Mouse (Mus musculus) ES-CJ7 (cell line): ENCODE results near the gene Plac1.

Experiments
- DNase-seq: peaks from one replicate; pipeline ENCODE4 v3.0.0; 2011; ENCODE audit warnings: low read depth, low spot score

Plac1 gene

GRCm38 (mm10) chrX:53197681-53198080, 42.2 kb downstream of the Plac1 start:
- DNase-seq = no peak

- no peak for DNase-seq
Observed at GRCm38 (mm10) chrX:53196392-53196791, 43.5 kb downstream of the Plac1 start.

DNA sequence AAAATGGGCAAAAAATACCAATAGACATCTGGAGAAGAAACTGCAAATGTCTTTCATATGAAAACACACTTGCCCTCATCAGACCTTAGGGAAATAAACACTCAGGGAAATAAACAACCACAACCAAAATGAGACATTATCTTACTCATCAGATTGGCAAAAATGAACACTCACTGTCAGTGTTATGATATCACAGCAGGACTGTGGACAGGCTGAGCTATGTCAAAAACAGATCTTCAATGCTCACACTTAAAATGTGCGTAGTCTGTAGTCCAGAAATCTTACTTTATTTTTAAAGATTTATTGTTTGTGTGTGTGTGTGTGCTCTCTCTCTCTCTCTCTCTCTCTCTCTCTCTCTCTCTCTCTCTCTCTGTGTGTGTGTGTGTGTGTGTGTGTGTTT, 51.2 kb downstream of the Plac1 start:
- no peak for DNase-seq

DNA sequence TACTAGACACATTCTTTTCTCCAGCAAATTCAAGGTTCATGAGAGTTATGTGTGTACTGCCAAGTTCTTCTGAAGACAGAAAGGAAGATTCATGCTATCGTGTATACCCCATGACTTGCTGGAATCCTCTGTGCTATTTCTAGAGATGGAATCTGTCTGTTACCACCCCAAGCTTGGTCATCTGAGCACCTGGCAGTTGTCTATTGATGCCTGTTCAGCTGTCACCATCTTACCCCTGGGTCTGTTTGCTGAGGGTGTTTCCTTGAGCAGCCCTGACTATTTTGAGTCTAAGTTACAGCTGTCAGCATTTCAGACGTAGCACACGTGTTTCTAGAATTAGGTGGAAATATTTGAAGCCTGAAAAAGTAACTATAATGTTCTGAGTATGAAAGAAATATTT, 60.1 kb downstream of the Plac1 start:
- DNase-seq = no peak

DNA sequence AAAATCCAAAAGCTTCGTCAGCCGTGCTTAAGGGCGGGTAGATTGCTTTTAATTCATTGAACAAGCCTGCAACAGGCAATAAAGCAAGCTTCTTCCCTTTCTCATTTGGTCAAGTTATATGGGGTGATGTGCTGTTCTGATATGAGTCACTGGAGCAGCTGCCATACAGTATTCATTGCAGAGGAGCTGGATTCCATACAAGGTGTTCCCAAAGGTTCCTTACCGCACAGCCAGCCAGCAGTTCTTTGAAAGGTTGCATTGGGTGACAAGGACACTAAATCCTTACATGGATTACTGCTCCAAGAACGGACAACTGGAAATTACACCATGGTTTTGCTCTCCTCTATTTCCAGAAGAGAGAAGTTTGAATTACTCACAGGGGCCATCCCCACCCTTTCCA, 63.6 kb downstream of the Plac1 start:
- no peak for DNase-seq

GRCm38 (mm10) chrX:53168623-53169022, 71.3 kb downstream of the Plac1 start:
- no peak for DNase-seq

DNA sequence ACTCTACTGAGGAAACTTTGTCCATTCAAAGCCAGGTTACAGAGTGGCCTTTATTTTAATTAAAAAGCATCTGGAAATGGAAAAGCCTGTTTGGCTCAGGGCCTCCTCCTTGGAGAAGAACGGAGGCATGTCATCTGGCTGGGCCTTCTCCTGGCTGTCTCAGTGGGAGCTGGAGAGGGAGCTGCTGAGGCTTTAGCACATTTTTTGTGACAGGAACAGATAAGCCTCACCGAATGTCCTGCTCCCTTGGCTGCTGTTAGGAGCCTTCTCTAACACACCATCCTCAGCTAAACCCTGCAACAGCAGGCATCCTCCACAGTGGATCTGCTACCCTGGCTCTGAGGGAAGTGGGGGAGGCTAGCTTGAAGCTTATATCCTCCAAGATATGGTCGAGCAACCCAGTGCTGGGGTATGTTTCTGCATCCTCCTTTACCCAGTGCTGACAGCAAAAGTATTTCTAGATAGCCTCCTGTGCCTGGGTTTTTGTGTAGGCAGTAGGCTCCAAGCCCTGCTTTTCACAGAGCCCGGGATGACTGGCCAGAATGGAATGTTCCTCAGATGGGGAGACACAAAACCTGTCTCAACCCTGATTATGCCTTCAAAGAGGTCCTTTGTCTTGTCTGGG, 72.9 kb downstream of the Plac1 start:
- no peak for DNase-seq

DNA sequence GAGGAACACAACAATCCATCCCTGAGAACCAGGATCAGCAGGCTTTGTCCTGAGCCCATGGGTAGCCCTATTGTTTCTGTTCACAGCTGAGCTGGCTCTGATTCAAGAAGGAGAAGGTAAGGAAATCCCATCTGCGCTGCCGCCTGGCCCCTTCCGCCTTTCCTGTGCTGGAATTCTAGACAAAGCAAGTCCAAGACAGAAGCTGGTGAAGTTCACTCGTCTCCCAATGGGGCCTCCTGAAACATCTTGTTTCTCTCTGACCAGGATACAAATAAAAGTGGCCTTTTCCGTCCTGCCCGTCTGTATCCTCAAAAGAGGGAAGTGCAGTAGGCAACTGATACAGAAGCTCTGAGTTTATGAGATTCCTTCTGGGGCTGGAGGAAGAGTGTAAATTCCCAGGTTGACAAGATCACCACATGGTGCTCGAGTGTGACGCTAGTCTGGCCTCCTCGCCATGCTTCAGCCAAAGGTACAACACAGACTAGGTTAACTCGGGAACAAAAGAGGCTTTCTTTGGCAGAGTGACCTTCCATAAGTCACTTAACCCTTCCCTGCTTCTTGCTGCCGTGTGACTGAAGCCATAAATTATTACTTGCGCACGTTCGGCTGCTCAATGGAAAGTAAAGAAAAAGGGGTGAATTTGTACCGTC, 73.5 kb downstream of the Plac1 start:
- DNase-seq = no peak

DNA sequence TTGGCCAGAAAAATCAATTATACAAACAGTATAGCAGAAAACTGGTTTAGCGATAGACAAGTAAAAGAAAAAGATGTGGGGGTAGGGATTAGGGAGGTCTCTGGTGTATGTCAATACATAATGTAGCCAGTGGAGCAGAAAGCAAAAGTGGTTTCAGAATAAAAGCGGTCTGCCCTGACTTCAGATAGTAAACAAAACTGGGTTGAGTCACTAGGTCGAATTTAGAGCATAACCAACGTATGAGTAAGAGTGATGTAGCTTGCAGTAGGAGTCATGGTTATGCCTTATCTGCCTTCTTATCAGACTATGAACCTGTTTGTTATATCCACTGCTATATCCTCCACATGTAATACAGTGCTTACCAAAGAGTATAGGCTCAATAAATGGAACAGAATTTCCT, 77.3 kb downstream of the Plac1 start:
- no peak for DNase-seq

DNA sequence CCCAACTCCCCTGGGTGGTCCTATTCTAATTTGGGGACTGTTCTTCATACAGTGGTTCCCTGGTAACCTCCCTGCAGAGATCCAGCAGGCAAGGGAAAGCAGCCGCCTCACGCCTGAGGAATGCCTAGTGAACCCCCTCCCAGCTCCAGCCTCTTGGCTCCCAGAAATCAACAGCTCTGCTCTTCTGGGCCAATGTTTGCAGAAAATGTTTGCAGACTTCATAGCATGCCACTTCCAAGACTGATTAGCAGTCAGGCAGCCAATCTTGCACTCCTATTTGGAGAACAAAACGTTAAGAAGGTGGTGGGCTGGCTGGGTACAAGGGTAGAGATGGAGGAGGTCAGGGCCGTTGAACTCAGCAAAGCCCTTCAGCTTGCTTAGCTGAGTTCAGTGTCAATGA, 78.3 kb downstream of the Plac1 start:
- no peak for DNase-seq

- DNase-seq = no peak
Observed at GRCm38 (mm10) chrX:53161115-53161514, 78.8 kb downstream of the Plac1 start.

- DNase-seq = no peak
Observed at GRCm38 (mm10) chrX:53148039-53148438, 91.9 kb downstream of the Plac1 start.

GRCm38 (mm10) chrX:53146389-53146917, 93.5 kb downstream of the Plac1 start:
- DNase-seq = no peak

DNA sequence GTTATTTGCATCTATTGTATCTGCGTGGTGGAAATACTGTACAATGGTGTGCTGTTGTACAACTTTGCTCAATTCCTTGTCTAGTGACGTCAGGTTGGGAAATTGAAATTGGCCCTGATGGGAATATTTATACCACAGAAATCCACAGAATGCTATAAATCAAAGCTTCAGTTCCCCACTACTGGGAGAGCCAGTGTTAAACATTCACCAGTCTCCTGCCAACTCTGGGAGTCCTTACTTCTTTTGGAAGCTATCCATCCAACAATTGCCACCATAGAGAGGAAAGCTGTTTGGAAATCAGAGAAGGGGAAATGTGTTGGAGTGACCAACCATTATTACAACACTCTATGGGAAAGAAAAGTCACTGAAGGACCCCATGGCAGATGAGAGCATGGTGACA, 100.3 kb downstream of the Plac1 start:
- DNase-seq = no peak

- no peak for DNase-seq
Observed at GRCm38 (mm10) chrX:53137066-53137465, 102.8 kb downstream of the Plac1 start.

DNA sequence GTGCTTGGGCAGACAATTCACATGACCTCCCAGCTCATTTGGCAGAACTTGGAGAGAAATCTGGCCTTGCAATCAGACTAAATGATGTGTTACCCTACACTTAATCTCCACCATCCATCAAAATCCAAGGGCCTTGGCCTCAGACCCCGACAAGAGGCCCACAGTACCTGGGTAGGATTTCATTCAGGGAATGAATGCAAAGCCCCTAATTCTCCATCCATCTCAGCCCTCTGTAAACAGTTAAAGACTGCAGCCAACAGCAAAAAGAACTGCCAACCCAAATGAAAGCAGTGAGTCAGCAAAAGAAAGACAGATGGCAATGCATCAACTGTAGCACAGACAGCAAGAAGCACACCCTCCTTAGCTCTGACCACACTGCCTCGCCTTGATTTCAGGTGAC, 110.4 kb downstream of the Plac1 start:
- DNase-seq = no peak

DNA sequence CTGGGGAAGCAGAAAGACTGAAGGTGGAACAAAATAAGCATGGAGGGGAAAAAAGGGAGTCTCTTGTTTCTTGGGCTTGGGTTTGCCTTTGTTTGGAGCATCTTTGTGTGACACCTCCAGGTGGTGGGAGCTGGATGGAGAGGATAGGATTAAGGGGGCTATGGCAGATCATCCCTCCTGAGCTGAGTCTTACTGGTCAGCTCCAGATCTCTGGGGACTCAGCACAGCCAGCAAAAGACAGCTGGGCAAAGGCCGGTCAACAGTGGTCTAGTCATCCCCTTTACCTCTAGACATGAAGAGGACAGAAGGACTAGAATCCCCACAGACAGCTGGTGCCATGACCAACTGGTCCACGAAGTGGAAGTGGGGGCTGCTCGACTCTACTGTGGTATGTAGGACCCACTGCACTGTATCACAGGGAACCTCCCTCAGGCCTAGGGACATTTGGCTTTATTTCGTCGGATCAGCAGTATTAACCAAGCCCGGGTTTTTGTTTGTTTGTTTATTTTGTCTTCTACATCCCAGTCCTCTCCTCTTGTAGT, 113.3 kb downstream of the Plac1 start:
- DNase-seq = no peak

DNA sequence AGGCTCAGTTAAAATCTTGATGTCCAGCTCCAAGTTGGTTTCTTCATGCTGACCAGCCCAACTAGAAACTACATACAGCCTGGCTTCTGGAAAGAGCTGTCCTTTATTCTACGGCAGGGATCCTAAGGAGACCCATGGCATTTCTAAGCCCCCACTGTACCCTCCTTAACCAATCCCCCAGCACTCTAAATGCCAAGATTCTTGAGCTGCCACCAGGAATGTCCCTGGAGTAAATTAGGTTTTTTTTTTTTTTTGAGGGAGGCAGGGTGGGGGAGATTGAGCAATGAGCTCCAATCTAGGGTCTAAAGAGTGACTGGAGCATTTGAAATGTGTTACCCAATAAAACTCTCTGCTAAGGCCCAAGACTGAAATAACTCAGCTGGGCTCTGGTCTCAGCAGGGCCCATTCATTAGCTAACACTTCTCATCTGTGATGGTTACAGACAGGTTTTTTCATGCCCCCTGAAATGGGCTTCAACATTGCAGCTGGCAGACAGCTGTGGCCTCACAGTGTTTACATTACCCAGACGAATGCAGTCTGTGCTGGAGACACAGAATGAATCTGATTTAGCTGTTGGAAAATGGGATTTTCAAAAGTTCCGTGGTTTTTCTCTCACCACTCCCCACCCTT, 114.0 kb downstream of the Plac1 start:
- DNase-seq = no peak

DNA sequence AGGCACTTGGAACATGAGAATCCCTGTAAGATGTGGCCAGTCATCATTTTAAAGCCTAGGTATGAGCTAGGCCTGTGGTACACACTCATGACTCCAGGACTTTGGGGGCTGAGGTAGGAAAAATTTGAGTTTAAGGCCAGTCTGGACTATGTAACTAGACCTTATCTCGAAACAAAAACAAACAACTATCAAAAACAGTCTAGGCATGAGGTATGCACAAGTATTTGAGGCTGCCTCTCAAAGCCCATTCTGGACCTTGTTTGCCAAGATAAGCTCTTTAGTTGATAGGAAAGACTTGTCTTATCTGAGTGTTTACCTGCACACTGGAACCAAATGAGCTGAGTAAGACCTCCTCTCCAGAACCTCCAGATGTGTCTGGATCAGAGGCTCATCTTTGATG, 116.3 kb downstream of the Plac1 start:
- DNase-seq = no peak

GRCm38 (mm10) chrX:53118631-53119030, 121.3 kb downstream of the Plac1 start:
- DNase-seq = no peak

DNA sequence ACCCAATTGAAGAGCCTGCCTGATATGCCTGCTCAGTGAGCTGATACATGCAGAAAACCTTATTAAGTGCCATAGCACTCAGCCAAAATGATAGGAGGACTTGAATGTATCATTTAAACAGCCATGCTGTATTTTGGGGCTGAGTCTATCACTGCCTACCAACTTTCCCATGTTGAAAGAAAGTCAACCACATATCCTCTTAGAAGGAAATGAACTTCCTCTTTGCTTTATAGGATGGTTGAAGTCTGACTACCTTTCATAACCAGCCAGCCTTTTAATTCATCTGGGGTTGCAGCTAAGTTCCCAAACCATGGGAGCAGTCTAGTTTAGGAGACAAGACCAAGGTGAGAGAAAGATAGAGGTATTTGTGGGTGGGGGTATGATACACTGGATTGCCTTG, 121.9 kb downstream of the Plac1 start:
- no peak for DNase-seq

DNA sequence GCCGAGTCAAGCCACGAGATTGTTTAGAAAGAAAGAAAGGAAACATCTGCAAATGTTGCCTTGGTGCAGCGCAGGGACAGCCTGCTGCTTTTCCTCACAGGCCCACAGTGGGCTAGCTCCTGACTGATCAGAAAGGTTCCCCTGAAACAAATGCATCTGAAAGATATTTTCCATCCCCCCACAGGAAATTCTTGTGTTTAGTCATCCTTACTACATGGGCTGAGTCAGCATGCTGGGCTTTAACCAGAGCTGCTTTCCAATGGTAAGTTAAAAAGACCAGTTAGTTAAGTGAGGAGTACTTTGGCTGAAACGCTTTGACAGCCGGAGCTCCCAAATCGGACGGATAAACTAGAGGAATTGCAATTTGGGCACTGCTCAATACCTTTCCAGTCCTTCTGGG, 124.9 kb downstream of the Plac1 start:
- DNase-seq = no peak

- no peak for DNase-seq
Observed at GRCm38 (mm10) chrX:53110142-53110541, 129.8 kb downstream of the Plac1 start.
